Mouse (Mus musculus) cerebellum, adult 2 months (tissue): ENCODE data around the gene Pnma1.

Experiments
- CTCF ChIP-seq: fragments of 200-500 bp; IDR thresholded peaks from 2 replicates; pipeline ENCODE4 v1.5.1; 2011; ENCODE audit warnings: low read depth, mild to moderate bottlenecking, control low read depth, low read length, moderate library complexity, borderline replicate concordance; ENCODE audit not compliant: insufficient read depth
- POLR2A ChIP-seq: fragments of 200-500 bp; IDR thresholded peaks from 2 replicates; pipeline ENCODE4 v1.6.1; 2011; ENCODE audit warnings: low read length, control low read depth, borderline replicate concordance; ENCODE audit not compliant: insufficient read depth

DNA sequence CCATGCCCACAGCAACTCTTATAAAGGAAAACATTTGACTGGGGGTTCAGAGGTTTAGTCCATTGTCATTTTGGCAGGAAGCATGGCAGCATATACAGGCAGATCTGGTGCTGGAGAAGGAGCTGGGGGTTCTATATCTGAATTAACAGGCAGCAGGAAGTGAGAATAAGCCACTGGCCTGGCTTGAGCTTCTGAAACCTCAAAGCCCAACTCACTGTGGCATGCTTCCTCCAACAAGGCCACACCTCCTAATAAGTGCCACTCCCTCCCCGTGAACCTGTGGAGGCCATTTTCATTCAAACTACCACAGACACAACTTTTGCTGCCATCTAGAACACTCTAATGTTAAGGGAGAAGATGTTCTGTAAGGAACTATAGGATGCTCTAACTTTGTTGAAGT is 40.6 kb downstream of the Pnma1 start:
- TF ChIP-seq CTCF (no peak), POLR2A (no peak)
